Mouse (Mus musculus): ENCODE results near the gene Gm20388.

DNA sequence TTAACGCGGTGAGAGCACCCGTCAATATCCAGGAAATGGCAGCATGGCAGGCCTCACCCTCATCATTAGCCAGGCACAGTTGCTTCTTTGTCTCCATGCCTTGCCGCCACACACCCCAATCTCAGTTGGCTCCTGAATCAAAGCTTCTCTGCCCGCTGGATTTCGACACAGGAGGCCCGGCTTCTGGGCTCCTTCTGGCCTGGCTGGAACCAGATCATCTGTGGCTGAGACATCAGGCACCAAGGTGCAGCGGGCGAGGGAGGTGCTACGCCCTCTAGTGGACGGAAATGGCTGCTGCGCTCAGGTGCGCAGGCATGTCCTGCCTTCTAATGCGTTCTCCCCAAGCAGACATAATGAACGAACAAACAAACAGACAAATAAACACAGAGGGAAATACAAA lies 1302.6 kb downstream of the Gm20388 start:
- no peak for TF ChIP-seq POLR2A (IDR thresholded peaks at IDR 0.05; ENCODE audit: extremely low read depth, insufficient read depth, low read length)
- TF ChIP-seq CTCF (IDR thresholded peaks at IDR 0.05; ENCODE audit: extremely low read depth, insufficient read depth, low read length): peak; percentile 48

Measured in cortical plate, adult 2 months (tissue).